Mouse (Mus musculus) heart, postnatal 0 days (tissue): ENCODE results near the gene Vipr1.

Source experiments
- CTCF ChIP-seq: IDR thresholded peaks from 2 replicates; pipeline ENCODE4 v1.5.1; 2016; ENCODE audit warnings: antibody characterized with exemption, control low read depth, low read depth
- EP300 ChIP-seq: IDR thresholded peaks from 2 replicates; pipeline ENCODE4 v1.6.1; 2016; ENCODE audit warnings: antibody characterized with exemption, low read depth

- TF ChIP-seq EP300 (no peak), CTCF (peak; percentile 51)
These were observed 515 bp upstream of the Vipr1 start, which contains the start of gene Lyzl4 for GRCm38 (mm10) chr9:121642001-121642400.
